Mouse (Mus musculus) central nervous system, embryonic 18 days (tissue): ENCODE measurements around the gene Bpifb1. TPM values are rescaled to one million over a fixed set of nuclear protein-coding genes. Genes with fewer than 3 reads are reported as not detected.

Experiments used
- polyA plus RNA-seq: library from polyadenylated mRNA; depleted of rRNA; stranded (reverse); fragments of >200 nt; gene quantifications from 2 replicates; pipeline ENCODE4 v1.2.3, GENCODE M21; 2012; rRNA removed

The Bpifb1 gene
- 0.32 and 0.39 TPM in 2 replicates for polyA plus RNA-seq

GRCm38 (mm10) chr2:154190546-154191258, at the start of gene Bpifb1:
Gene Bpifb1 (plus strand): TSS chr2:154190818.

GRCm38 (mm10) chr2:154142580-154142979, 48.0 kb upstream of the Bpifb1 start, which contains the start of gene Bpifa1:
Gene Bpifa1 (plus strand): TSS chr2:154142880.

GRCm38 (mm10) chr2:154162307-154162706, 28.3 kb upstream of the Bpifb1 start, which contains the start of gene Bpifa5:
Gene Bpifa5 (plus strand): TSS chr2:154162607.

GRCm38 (mm10) chr2:154223265-154223916, 32.8 kb downstream of the Bpifb1 start, which contains the start of gene Bpifb5:
Gene Bpifb5 (plus strand): TSS chr2:154223742.

GRCm38 (mm10) chr2:154257554-154257953, 66.9 kb downstream of the Bpifb1 start, which contains the start of gene Bpifb9a:
Gene Bpifb9a (plus strand): TSS chr2:154257854.

Other genes starting within 250 kb of the Bpifb1 start
- not detected in 2 replicates for gene Bpifa6, start 215.9 kb upstream of the Bpifb1 start, polyA plus RNA-seq
- gene Bpifa2, start 182.6 kb upstream of the Bpifb1 start, polyA plus RNA-seq, result not detected in 2 replicates
- gene Bpifa3, start 60.5 kb upstream of the Bpifb1 start, polyA plus RNA-seq, result not detected in 2 replicates
- 0.11 and 1.3 TPM in 2 replicates for gene Bpifa1, start 47.9 kb upstream of the Bpifb1 start, polyA plus RNA-seq
- gene Bpifa5, start 28.2 kb upstream of the Bpifb1 start, polyA plus RNA-seq, result not detected in 2 replicates
- gene Bpifb5, start 32.9 kb downstream of the Bpifb1 start, polyA plus RNA-seq, result 0.16 and 0.23 TPM in 2 replicates
- gene Bpifb9a, start 67.0 kb downstream of the Bpifb1 start, polyA plus RNA-seq, result 0.35 TPM in 1 of 2 replicates, not detected in the other
- 0.13 TPM in 1 of 2 replicates, not detected in the other for gene Bpifb9b, start 116.4 kb downstream of the Bpifb1 start, polyA plus RNA-seq
- 10.2 and 15.0 TPM in 2 replicates for gene Cdk5rap1, start 182.2 kb downstream of the Bpifb1 start, polyA plus RNA-seq
- gene Snta1, start 217.3 kb downstream of the Bpifb1 start, polyA plus RNA-seq, result 16.4 and 17.5 TPM in 2 replicates
- gene Cbfa2t2, start 245.7 kb downstream of the Bpifb1 start, polyA plus RNA-seq, result 34.5 and 35.3 TPM in 2 replicates